Mouse (Mus musculus): ENCODE results near the gene Ptgr1.

GRCm38 (mm10) chr4:58935846-58936245, 51.1 kb downstream of the Ptgr1 start:
- TF ChIP-seq CTCF (IDR thresholded peaks at IDR 0.05; ENCODE audit: low read depth, low read length) (no peak), POLR2A (IDR thresholded peaks at IDR 0.05; ENCODE audit: extremely low read depth, insufficient read depth, low read length) (no peak)

All from liver, adult 2 months (tissue).